Mouse (Mus musculus): Measurements from ENCODE around the gene Rad17. TPM values are rescaled to one million over a fixed set of nuclear protein-coding genes. Genes with fewer than 3 reads are reported as not detected.

The Rad17 gene
- polyA plus RNA-seq, 1 experiment from 2014 or later, result 11.4 TPM

DNA sequence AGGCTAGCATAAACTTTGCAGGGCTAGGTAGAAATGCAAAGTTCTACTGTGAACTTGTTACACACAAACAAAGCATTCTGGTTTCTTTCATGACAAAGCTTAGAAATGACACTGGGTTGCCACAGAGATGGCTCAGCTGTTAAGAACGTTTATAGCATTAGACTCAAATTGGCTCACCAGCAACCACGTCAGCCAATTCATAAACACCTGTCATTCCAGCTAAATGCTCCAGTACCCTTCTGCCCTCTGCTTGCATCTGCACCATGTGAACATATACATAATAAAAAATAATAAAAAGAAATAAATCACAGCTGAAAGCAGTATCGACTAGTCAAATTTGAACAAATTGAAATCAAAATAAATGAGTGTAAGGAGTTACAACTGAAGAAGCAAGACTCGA is 28.6 kb downstream of the Rad17 start:
- H3K4me1 ChIP-seq (ENCODE audit: control insufficient read depth, low read depth, low read length), result no peaks in the 10 kb centered on the region
- no peak overlapping the region for H3K4me3 ChIP-seq (ENCODE audit: low read depth, low read length)
- H3K27me3 ChIP-seq (ENCODE audit: control insufficient read depth, insufficient read depth, low read depth, low read length), result no peaks in the 10 kb centered on the region
- no peaks in the 10 kb centered on the region for H3K9me3 ChIP-seq (replicated peaks; ENCODE audit: control insufficient read depth, low read length)
- H3K4me2 ChIP-seq (ENCODE audit: low read depth, low read length), result no peak overlapping the region
- WGBS (ENCODE audit: insufficient replicate concordance), result 75% methylated on average over 4 of the region's 4 CpGs
- no peak for ATAC-seq (ENCODE audit: low read depth)
- H3K27ac ChIP-seq (ENCODE audit: low read length), result no peak overlapping the region
- no peak overlapping the region for H3K9ac ChIP-seq (ENCODE audit: low read depth, low read length)
- peaks cover 42% of the 10 kb centered on the region for H3K36me3 ChIP-seq (ENCODE audit: control insufficient read depth, insufficient read depth)

DNA sequence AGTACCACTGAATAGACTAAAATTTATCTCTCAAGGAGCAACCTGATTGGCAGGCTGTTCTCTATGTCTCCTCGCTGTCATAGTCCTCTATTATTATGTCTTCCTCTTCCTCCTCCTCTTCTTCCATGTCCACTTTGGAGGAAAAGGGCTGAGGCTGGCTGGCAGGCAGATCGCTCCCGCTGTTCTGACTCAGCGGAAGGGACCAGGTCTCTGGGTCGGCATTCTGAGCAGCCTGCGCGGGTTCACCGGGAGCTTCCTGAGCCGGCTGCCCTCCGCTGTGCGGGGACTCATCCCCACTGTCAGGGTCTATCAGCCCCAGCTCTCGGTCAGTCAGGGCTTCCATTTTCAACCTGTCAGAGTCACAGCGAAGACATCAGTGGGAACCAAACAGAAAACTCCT is 33.3 kb downstream of the Rad17 start:
- 85% methylated on average over 13 of the region's 13 CpGs for WGBS (ENCODE audit: insufficient replicate concordance)
- Histone ChIP-seq H3K27ac (ENCODE audit: low read length) (no peak overlapping the region), H3K4me2 (ENCODE audit: low read depth, low read length) (no peak overlapping the region), H3K27me3 (ENCODE audit: control insufficient read depth, insufficient read depth, low read depth, low read length) (peaks cover 5% of the 10 kb centered on the region), H3K4me3 (ENCODE audit: low read depth, low read length) (no peak overlapping the region), H3K4me1 (ENCODE audit: control insufficient read depth, low read depth, low read length) (peaks cover 5% of the 10 kb centered on the region), H3K9me3 (replicated peaks; ENCODE audit: control insufficient read depth, low read length) (no peaks in the 10 kb centered on the region), H3K36me3 (ENCODE audit: control insufficient read depth, insufficient read depth) (peaks cover 26% of the 10 kb centered on the region), H3K9ac (ENCODE audit: low read depth, low read length) (no peak overlapping the region)
- no peak for ATAC-seq (ENCODE audit: low read depth)

GRCm38 (mm10) chr13:100616181-100617087 is 34.4 kb downstream of the Rad17 start, which contains the start of gene Marveld2:
Gene Marveld2, minus strand, starts transcription at chr13:100616971.
- Histone ChIP-seq H3K4me3 (ENCODE audit: low read depth, low read length) (peak within 1 kb of the TSS; percentile 73), H3K36me3 (ENCODE audit: control insufficient read depth, insufficient read depth) (peaks cover 17% of the 10 kb centered on the region), H3K9me3 (replicated peaks; ENCODE audit: control insufficient read depth, low read length) (no peaks in the 10 kb centered on the region), H3K4me1 (ENCODE audit: control insufficient read depth, low read depth, low read length) (peaks cover 5% of the 10 kb centered on the region), H3K27me3 (ENCODE audit: control insufficient read depth, insufficient read depth, low read depth, low read length) (peaks cover 5% of the 10 kb centered on the region), H3K27ac (ENCODE audit: low read length) (peak within 1 kb of the TSS; percentile 55), H3K9ac (ENCODE audit: low read depth, low read length) (peak within 1 kb of the TSS; percentile 61), H3K4me2 (ENCODE audit: low read depth, low read length) (peak within 1 kb of the TSS; percentile 93)
- ATAC-seq (ENCODE audit: low read depth), result peak; percentile 82
- WGBS (ENCODE audit: insufficient replicate concordance), result 2% methylated on average over 71 of the region's 77 CpGs

GRCm38 (mm10) chr13:100612903-100613302 is 37.9 kb downstream of the Rad17 start:
- peaks cover 6% of the 10 kb centered on the region for H3K36me3 ChIP-seq (ENCODE audit: control insufficient read depth, insufficient read depth)
- H3K4me2 ChIP-seq (ENCODE audit: low read depth, low read length), result no peak overlapping the region
- no peak for ATAC-seq (ENCODE audit: low read depth)
- H3K9me3 ChIP-seq (replicated peaks; ENCODE audit: control insufficient read depth, low read length), result no peaks in the 10 kb centered on the region
- no peak overlapping the region for H3K27ac ChIP-seq (ENCODE audit: low read length)
- 46% methylated on average over 2 of the region's 2 CpGs for WGBS (ENCODE audit: insufficient replicate concordance)
- no peak overlapping the region for H3K9ac ChIP-seq (ENCODE audit: low read depth, low read length)
- H3K4me1 ChIP-seq (ENCODE audit: control insufficient read depth, low read depth, low read length), result peaks cover 5% of the 10 kb centered on the region
- H3K27me3 ChIP-seq (ENCODE audit: control insufficient read depth, insufficient read depth, low read depth, low read length), result peaks cover 5% of the 10 kb centered on the region
- no peak overlapping the region for H3K4me3 ChIP-seq (ENCODE audit: low read depth, low read length)

DNA sequence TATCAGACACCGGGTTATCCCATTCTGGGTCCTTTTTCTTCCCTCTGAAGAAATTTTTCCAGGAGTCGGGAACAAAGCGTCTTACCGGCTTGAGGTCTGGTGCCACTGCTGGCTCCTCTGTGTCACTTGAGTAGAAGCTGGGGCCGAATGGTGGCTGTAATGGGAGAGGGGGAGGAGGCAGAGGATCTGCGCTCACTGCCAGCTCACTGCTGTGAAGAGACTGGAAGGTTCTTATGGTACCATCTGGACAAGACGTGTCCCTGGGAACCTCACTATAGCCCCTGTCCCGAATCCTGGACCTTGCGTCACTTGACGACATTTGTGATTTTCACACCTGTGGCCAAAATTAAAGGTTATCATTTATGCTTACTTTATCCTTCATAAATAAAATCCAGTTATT is 38.6 kb downstream of the Rad17 start:
- no peak for ATAC-seq (ENCODE audit: low read depth)
- no peak overlapping the region for H3K9ac ChIP-seq (ENCODE audit: low read depth, low read length)
- no peak overlapping the region for H3K4me2 ChIP-seq (ENCODE audit: low read depth, low read length)
- H3K4me3 ChIP-seq (ENCODE audit: low read depth, low read length), result no peak overlapping the region
- H3K27me3 ChIP-seq (ENCODE audit: control insufficient read depth, insufficient read depth, low read depth, low read length), result peaks cover 5% of the 10 kb centered on the region
- H3K9me3 ChIP-seq (replicated peaks; ENCODE audit: control insufficient read depth, low read length), result no peaks in the 10 kb centered on the region
- H3K36me3 ChIP-seq (ENCODE audit: control insufficient read depth, insufficient read depth), result peaks cover under 1% of the 10 kb centered on the region; the same call in 1 of the 2 replicates
- H3K27ac ChIP-seq (ENCODE audit: low read length), result no peak overlapping the region
- WGBS (ENCODE audit: insufficient replicate concordance), result 84% methylated on average over 10 of the region's 10 CpGs
- H3K4me1 ChIP-seq (ENCODE audit: control insufficient read depth, low read depth, low read length), result peaks cover 5% of the 10 kb centered on the region

DNA sequence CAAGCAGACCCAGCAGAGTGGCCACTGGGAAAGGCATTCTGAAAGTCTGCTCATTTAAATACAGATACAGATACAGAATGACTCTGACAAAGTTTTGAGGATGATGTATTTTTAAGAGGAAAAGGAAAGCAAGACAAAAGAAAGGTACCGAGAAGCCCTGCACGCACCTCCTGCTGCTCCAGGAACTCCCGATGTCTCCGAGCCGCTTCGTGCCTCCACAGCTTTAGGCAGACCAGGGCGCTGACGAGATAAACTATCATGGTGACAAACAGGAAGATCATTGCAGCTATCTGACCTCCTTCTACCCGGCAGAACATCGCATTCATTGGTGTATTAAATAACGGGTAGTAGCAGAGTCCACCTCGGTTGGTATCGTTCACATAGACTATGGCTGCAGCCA is 39.6 kb downstream of the Rad17 start:
- ATAC-seq (ENCODE audit: low read depth), result no peak
- Histone ChIP-seq H3K4me3 (ENCODE audit: low read depth, low read length) (no peak overlapping the region), H3K4me2 (ENCODE audit: low read depth, low read length) (no peak overlapping the region), H3K27ac (ENCODE audit: low read length) (no peak overlapping the region), H3K4me1 (ENCODE audit: control insufficient read depth, low read depth, low read length) (peaks cover under 1% of the 10 kb centered on the region; the same call in 1 of the 2 replicates), H3K9me3 (replicated peaks; ENCODE audit: control insufficient read depth, low read length) (no peaks in the 10 kb centered on the region), H3K9ac (ENCODE audit: low read depth, low read length) (no peak overlapping the region), H3K27me3 (ENCODE audit: control insufficient read depth, insufficient read depth, low read depth, low read length) (peaks cover 2% of the 10 kb centered on the region), H3K36me3 (ENCODE audit: control insufficient read depth, insufficient read depth) (no peaks in the 10 kb centered on the region)
- 80% methylated on average over 13 of the region's 13 CpGs for WGBS (ENCODE audit: insufficient replicate concordance)

DNA sequence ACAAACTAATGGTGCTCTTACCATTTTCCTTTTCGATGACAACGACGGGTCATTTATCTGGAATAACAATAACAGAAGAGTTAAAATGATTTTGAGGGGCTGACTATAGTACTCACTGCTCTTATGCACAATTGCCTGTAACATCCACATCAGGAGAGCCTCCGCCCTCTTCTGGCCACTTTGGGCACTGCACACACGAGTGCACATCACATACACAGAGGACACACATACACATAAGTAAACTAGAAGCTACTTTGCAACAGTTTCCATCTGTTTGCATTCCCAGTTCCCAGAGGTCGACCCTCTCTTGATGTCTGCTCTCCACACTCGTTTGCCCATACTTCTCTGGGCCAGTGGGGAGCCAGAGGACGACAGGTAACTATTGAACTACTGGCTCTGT is 43.1 kb downstream of the Rad17 start:
- H3K9me3 ChIP-seq (replicated peaks; ENCODE audit: control insufficient read depth, low read length), result no peaks in the 10 kb centered on the region
- no peaks in the 10 kb centered on the region; the same call in none of the 2 replicates for H3K4me1 ChIP-seq (ENCODE audit: control insufficient read depth, low read depth, low read length)
- H3K27ac ChIP-seq (ENCODE audit: low read length), result no peak overlapping the region
- H3K36me3 ChIP-seq (ENCODE audit: control insufficient read depth, insufficient read depth), result no peaks in the 10 kb centered on the region
- H3K9ac ChIP-seq (ENCODE audit: low read depth, low read length), result no peak overlapping the region
- WGBS (ENCODE audit: insufficient replicate concordance), result 69% methylated on average over 8 of the region's 8 CpGs
- no peaks in the 10 kb centered on the region for H3K27me3 ChIP-seq (ENCODE audit: control insufficient read depth, insufficient read depth, low read depth, low read length)
- ATAC-seq (ENCODE audit: low read depth), result no peak
- H3K4me3 ChIP-seq (ENCODE audit: low read depth, low read length), result no peak overlapping the region
- H3K4me2 ChIP-seq (ENCODE audit: low read depth, low read length), result no peak overlapping the region

DNA sequence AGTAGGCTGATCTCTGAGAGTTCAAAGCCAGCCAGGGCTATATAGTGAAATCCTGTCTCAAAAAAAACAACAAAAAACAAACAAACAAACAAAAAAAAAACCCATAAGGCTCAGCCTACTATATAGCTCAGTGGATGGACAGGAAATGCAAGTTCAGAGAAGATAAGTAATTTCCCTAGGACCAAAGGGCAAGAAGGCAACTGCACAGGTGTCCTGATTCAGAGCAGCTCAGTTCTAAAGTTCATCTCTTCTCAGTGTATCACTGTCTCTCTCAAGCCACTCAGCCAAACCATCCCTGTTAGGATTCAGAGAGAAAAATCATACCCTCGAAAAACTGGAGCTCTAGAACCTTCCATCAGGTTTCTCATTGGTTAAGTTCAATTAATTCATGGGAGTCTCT is 45.0 kb downstream of the Rad17 start:
- Histone ChIP-seq H3K9me3 (replicated peaks; ENCODE audit: control insufficient read depth, low read length) (no peaks in the 10 kb centered on the region), H3K9ac (ENCODE audit: low read depth, low read length) (no peak overlapping the region), H3K4me2 (ENCODE audit: low read depth, low read length) (no peak overlapping the region), H3K27ac (ENCODE audit: low read length) (no peak overlapping the region), H3K4me1 (ENCODE audit: control insufficient read depth, low read depth, low read length) (peaks cover 7% of the 10 kb centered on the region), H3K27me3 (ENCODE audit: control insufficient read depth, insufficient read depth, low read depth, low read length) (no peaks in the 10 kb centered on the region), H3K4me3 (ENCODE audit: low read depth, low read length) (no peak overlapping the region), H3K36me3 (ENCODE audit: control insufficient read depth, insufficient read depth) (no peaks in the 10 kb centered on the region)
- 44% methylated on average over 1 of the region's 1 CpGs for WGBS (ENCODE audit: insufficient replicate concordance)
- ATAC-seq (ENCODE audit: low read depth), result no peak

GRCm38 (mm10) chr13:100603738-100604095 is 47.1 kb downstream of the Rad17 start:
- Histone ChIP-seq H3K27ac (ENCODE audit: low read length) (0 out of 2 replicates have a peak overlapping the region, but pooled peaks have one; percentile 81), H3K4me1 (ENCODE audit: control insufficient read depth, low read depth, low read length) (peaks cover 7% of the 10 kb centered on the region), H3K9me3 (replicated peaks; ENCODE audit: control insufficient read depth, low read length) (no peaks in the 10 kb centered on the region), H3K36me3 (ENCODE audit: control insufficient read depth, insufficient read depth) (no peaks in the 10 kb centered on the region), H3K4me2 (ENCODE audit: low read depth, low read length) (no peak overlapping the region), H3K4me3 (ENCODE audit: low read depth, low read length) (no peak overlapping the region), H3K9ac (ENCODE audit: low read depth, low read length) (no peak overlapping the region), H3K27me3 (ENCODE audit: control insufficient read depth, insufficient read depth, low read depth, low read length) (no peaks in the 10 kb centered on the region)
- no peak for ATAC-seq (ENCODE audit: low read depth)
- WGBS (ENCODE audit: insufficient replicate concordance), result 69% methylated on average over 11 of the region's 11 CpGs
